8 mouse cellular contexts compared by ENCODE assay signal in the genomic region with DNA sequence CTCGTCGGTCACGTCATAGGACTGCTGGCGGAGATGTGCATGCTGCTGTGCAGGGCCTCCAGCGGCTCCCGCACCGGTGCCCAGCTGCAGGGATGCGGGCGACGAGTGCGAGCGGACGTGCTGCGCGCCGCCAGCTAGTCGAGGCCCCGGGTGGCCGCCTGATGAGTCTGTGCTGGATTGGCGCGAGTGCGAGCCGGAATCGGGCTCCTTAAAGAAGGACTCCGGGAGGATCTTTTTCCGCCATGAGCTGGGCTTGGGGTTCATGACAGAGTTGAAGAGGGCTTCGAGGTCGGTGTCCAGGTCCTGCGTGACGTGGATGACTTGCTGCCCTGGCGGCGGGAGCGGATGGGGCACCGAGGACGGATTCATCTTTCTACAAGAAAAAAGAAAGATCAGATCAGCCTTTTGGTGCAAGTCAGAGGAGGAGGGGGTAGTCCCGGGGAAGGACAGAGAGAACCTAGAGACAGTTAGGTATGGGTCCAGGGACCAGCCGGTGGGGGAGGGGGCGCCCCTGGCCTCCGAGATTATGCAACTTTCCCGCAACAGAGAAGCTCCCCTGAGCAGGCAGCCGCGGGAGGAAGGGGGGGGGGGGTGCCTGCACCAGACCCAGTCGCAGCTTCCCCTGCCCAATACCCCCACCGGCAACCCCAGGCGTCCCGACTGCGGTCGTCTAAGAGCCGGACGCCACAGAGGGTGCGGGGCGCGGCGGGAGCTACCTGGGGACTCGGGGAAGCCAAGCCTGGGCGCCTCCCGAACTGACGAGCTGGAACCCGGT. TPM values are rescaled to one million over a fixed set of nuclear protein-coding genes. Genes with fewer than 3 reads are reported as not detected.
A peak's percentile ranks its signal among the peaks of the same experiment; 100 is the strongest.
DNase-seq lines count a peak whose midpoint lies in the region; ATAC-seq lines count a peak whose summit lies in the region.

No protein-coding gene starts in this region.

- 0 out of 2 replicates have a peak, but pooled peaks cover 6% of the 10 kb centered on the region for H3K36me3 ChIP-seq in intestine, embryonic 14.5 days (ENCODE audit: control insufficient read depth, insufficient read depth, low read length)
- H3K36me3 ChIP-seq in limb, embryonic 11.5 days (ENCODE audit: control insufficient read depth, insufficient read depth, low read length), result no peaks in the 10 kb centered on the region
- no peaks in the 10 kb centered on the region for H3K36me3 ChIP-seq in midbrain, embryonic 14.5 days (ENCODE audit: control insufficient read depth, insufficient read depth, low read length)
- peaks cover 6% of the 10 kb centered on the region; the same call in 1 of the 2 replicates for H3K36me3 ChIP-seq in stomach, embryonic 16.5 days (ENCODE audit: control insufficient read depth, insufficient read depth, low read length)

- H3K4me2 ChIP-seq in intestine, embryonic 14.5 days (ENCODE audit: low read length), result peak overlapping the region; percentile 73
- H3K4me2 ChIP-seq in limb, embryonic 11.5 days (ENCODE audit: low read depth, severe bottlenecking), result peak overlapping the region; percentile 92
- H3K4me2 ChIP-seq in midbrain, embryonic 14.5 days (ENCODE audit: low read length), result peak overlapping the region; percentile 99
- peak overlapping the region; percentile 66 for H3K4me2 ChIP-seq in stomach, embryonic 16.5 days (ENCODE audit: low read depth, low read length)

- H3K9ac ChIP-seq in intestine, embryonic 14.5 days (ENCODE audit: low read length), result peak overlapping the region; percentile 84
- peak overlapping the region; percentile 78 for H3K9ac ChIP-seq in limb, embryonic 11.5 days (ENCODE audit: low read length)
- H3K9ac ChIP-seq in midbrain, embryonic 14.5 days (replicated peaks; ENCODE audit: low read length), result peak overlapping the region; percentile 56
- peak overlapping the region; percentile 89 for H3K9ac ChIP-seq in stomach, embryonic 16.5 days (ENCODE audit: low read length)

- 1% methylated on average over 54 of the region's 59 CpGs for WGBS in intestine, embryonic 14.5 days
- WGBS in limb, embryonic 11.5 days, result under 1% methylated on average over 54 of the region's 59 CpGs
- under 1% methylated on average over 57 of the region's 59 CpGs for WGBS in midbrain, embryonic 14.5 days
- WGBS in stomach, embryonic 16.5 days, result under 1% methylated on average over 58 of the region's 59 CpGs

- H3K9me3 ChIP-seq in intestine, embryonic 14.5 days (ENCODE audit: control insufficient read depth, low read length), result no peaks in the 10 kb centered on the region
- H3K9me3 ChIP-seq in limb, embryonic 11.5 days (ENCODE audit: control insufficient read depth, low read length), result no peaks in the 10 kb centered on the region
- H3K9me3 ChIP-seq in midbrain, embryonic 14.5 days (ENCODE audit: control insufficient read depth, low read length), result no peaks in the 10 kb centered on the region
- no peaks in the 10 kb centered on the region for H3K9me3 ChIP-seq in stomach, embryonic 16.5 days (replicated peaks; ENCODE audit: control insufficient read depth, low read length)

- H3K4me3 ChIP-seq in intestine, embryonic 14.5 days (ENCODE audit: low read depth, low read length), result peak overlapping the region; percentile 79
- peak overlapping the region; percentile 76 for H3K4me3 ChIP-seq in limb, embryonic 11.5 days (ENCODE audit: low read depth, low read length)
- H3K4me3 ChIP-seq in midbrain, embryonic 14.5 days (replicated peaks; ENCODE audit: low read depth, low read length), result peak overlapping the region; percentile 68
- H3K4me3 ChIP-seq in stomach, embryonic 16.5 days (replicated peaks; ENCODE audit: low read length), result peak overlapping the region; percentile 86

- ATAC-seq in intestine, embryonic 14.5 days (replicated peaks; ENCODE audit: low FRiP score, low TSS enrichment, low read depth), result peak; percentile 72
- peak; percentile 67 for ATAC-seq in limb, embryonic 11.5 days (ENCODE audit: insufficient number of reproducible peaks, low FRiP score, low TSS enrichment, low read depth)
- ATAC-seq in midbrain, embryonic 14.5 days (ENCODE audit: low FRiP score, low TSS enrichment), result peak; percentile 74
- ATAC-seq in stomach, embryonic 16.5 days (ENCODE audit: insufficient read depth, low FRiP score), result peak; percentile 29

- DNase-seq in cerebellum, adult 11 months, result peak; percentile 1
- no peak for DNase-seq in cerebellum, adult 9-11 months
- peak; percentile 62 for DNase-seq in embryo, embryonic 10 days (ENCODE audit: low spot score)
- DNase-seq in gastrocnemius, postnatal 25 days, result peak; percentile 43
- peak; percentile 85 for DNase-seq in intestine, embryonic 14.5 days (ENCODE audit: low spot score)
- DNase-seq in limb, embryonic 11.5 days (ENCODE audit: low spot score), result peak; percentile 72
- DNase-seq in midbrain, embryonic 14.5 days, result peak; percentile 83

- peak overlapping the region; percentile 96 for H3K27ac ChIP-seq in intestine, embryonic 14.5 days (ENCODE audit: low read depth)
- H3K27ac ChIP-seq in limb, embryonic 11.5 days (replicated peaks; ENCODE audit: low read depth, low read length), result no peak overlapping the region; the same call in 1 of the 2 replicates
- peak overlapping the region; percentile 70 for H3K27ac ChIP-seq in midbrain, embryonic 14.5 days (replicated peaks; ENCODE audit: low read depth, low read length)
- peak overlapping the region; percentile 95 for H3K27ac ChIP-seq in stomach, embryonic 16.5 days (ENCODE audit: low read length)

- peaks cover 18% of the 10 kb centered on the region for H3K4me1 ChIP-seq in intestine, embryonic 14.5 days (replicated peaks; ENCODE audit: control insufficient read depth, insufficient read depth, low read length)
- H3K4me1 ChIP-seq in limb, embryonic 11.5 days (ENCODE audit: control insufficient read depth, insufficient read depth, low read length), result peaks cover 5% of the 10 kb centered on the region; the same call in 1 of the 2 replicates
- no peaks in the 10 kb centered on the region for H3K4me1 ChIP-seq in midbrain, embryonic 14.5 days (ENCODE audit: control insufficient read depth, insufficient read depth, low read length)
- H3K4me1 ChIP-seq in stomach, embryonic 16.5 days (ENCODE audit: control insufficient read depth, insufficient read depth, low read length), result peaks cover 10% of the 10 kb centered on the region

- H3K27me3 ChIP-seq in intestine, embryonic 14.5 days (replicated peaks; ENCODE audit: control insufficient read depth, insufficient read depth, low read length), result no peaks in the 10 kb centered on the region
- no peaks in the 10 kb centered on the region for H3K27me3 ChIP-seq in limb, embryonic 11.5 days (ENCODE audit: control insufficient read depth, insufficient read depth, low read length)
- H3K27me3 ChIP-seq in midbrain, embryonic 14.5 days (ENCODE audit: control insufficient read depth, insufficient read depth, low read length), result no peaks in the 10 kb centered on the region; the same call in 1 of the 2 replicates
- H3K27me3 ChIP-seq in stomach, embryonic 16.5 days (ENCODE audit: control insufficient read depth, insufficient read depth, low read length), result no peaks in the 10 kb centered on the region

RNA-seq across cellular contexts. Expression of a gene that starts 0.6 kb away (rescaled TPM):
- total RNA-seq in gastrocnemius, postnatal 25 days (2021), result 10 to 100 TPM; 28.3 to 33.1 TPM
- 20.4 and 23.4 TPM in 2 replicates for polyA plus RNA-seq in intestine, embryonic 14.5 days (2014; fragmentation: Nextera tagmentation; extraction: Ambion mirVana)
- polyA plus RNA-seq in limb, embryonic 11.5 days (2014; fragmentation: Nextera tagmentation; extraction: Ambion mirVana), result 11.2 and 12.0 TPM in 2 replicates
- polyA plus RNA-seq in midbrain, embryonic 14.5 days (2014; fragmentation: Nextera tagmentation; extraction: Ambion mirVana), result 7.2 TPM in 2 replicates
- 15.5 and 16.2 TPM in 2 replicates for polyA plus RNA-seq in stomach, embryonic 16.5 days (2015; fragmentation: Nextera tagmentation; extraction: Ambion mirVana)
